Mouse (Mus musculus): ENCODE measurements around the gene Mab21l3. TPM values are rescaled to one million over a fixed set of nuclear protein-coding genes. Genes with fewer than 3 reads are reported as not detected.

The Mab21l3 gene
- polyA plus RNA-seq, 1 experiment from 2014 or later = 0.56 TPM

- H3K27ac ChIP-seq (replicated peaks) = no peak overlapping the region; the same call in 1 of the 2 replicates
- WGBS = 37% methylated on average over 10 of the region's 10 CpGs
- H3K4me2 ChIP-seq (replicated peaks) = no peak overlapping the region
Measured at GRCm38 (mm10) chr3:101875258-101875920, 26.6 kb upstream of the Mab21l3 start.

GRCm38 (mm10) chr3:101873061-101873675, 24.4 kb upstream of the Mab21l3 start:
- peaks cover 8% of the 10 kb centered on the region for H3K4me1 ChIP-seq
- no peak overlapping the region for H3K4me3 ChIP-seq
- H3K4me2 ChIP-seq (replicated peaks) = no peak overlapping the region
- H3K36me3 ChIP-seq = no peaks in the 10 kb centered on the region
- ATAC-seq (replicated peaks) = no peak
- no peaks in the 10 kb centered on the region for H3K27me3 ChIP-seq
- H3K9ac ChIP-seq (replicated peaks) = no peak overlapping the region
- H3K9me3 ChIP-seq = no peaks in the 10 kb centered on the region
- no peak overlapping the region for H3K27ac ChIP-seq (replicated peaks)
- WGBS = 79% methylated on average over 7 of the region's 7 CpGs

More at GRCm38 (mm10) chr3:101875258-101875920, 26.6 kb upstream of the Mab21l3 start:
- no peaks in the 10 kb centered on the region for H3K9me3 ChIP-seq
- H3K4me3 ChIP-seq = no peak overlapping the region
- ATAC-seq (replicated peaks) = 0 out of 2 replicates have a peak, but pooled peaks have one; percentile 38
- no peaks in the 10 kb centered on the region; the same call in 1 of the 2 replicates for H3K36me3 ChIP-seq
- no peak overlapping the region for H3K9ac ChIP-seq (replicated peaks)
- peaks cover 8% of the 10 kb centered on the region for H3K4me1 ChIP-seq
- H3K27me3 ChIP-seq = no peaks in the 10 kb centered on the region

GRCm38 (mm10) chr3:101871951-101872350, 23.2 kb upstream of the Mab21l3 start:
- Histone ChIP-seq H3K4me3 (no peak overlapping the region), H3K36me3 (no peaks in the 10 kb centered on the region), H3K9ac (replicated peaks) (no peak overlapping the region), H3K27ac (replicated peaks) (no peak overlapping the region), H3K27me3 (no peaks in the 10 kb centered on the region), H3K9me3 (no peaks in the 10 kb centered on the region), H3K4me1 (peaks cover 8% of the 10 kb centered on the region), H3K4me2 (replicated peaks) (no peak overlapping the region)
- no peak for ATAC-seq (replicated peaks)
- WGBS = 86% methylated on average over 9 of the region's 9 CpGs

GRCm38 (mm10) chr3:101867001-101867421, 18.3 kb upstream of the Mab21l3 start:
- no peak overlapping the region for H3K9ac ChIP-seq (replicated peaks)
- ATAC-seq (replicated peaks) = no peak
- H3K4me3 ChIP-seq = no peak overlapping the region
- H3K9me3 ChIP-seq = no peaks in the 10 kb centered on the region
- H3K36me3 ChIP-seq = peaks cover 5% of the 10 kb centered on the region; the same call in 1 of the 2 replicates
- H3K27ac ChIP-seq (replicated peaks) = no peak overlapping the region
- WGBS = 43% methylated on average over 4 of the region's 4 CpGs
- no peaks in the 10 kb centered on the region for H3K27me3 ChIP-seq
- H3K4me2 ChIP-seq (replicated peaks) = no peak overlapping the region
- no peaks in the 10 kb centered on the region for H3K4me1 ChIP-seq

- Histone ChIP-seq H3K4me2 (replicated peaks) (no peak overlapping the region), H3K36me3 (peaks cover 5% of the 10 kb centered on the region; the same call in 1 of the 2 replicates), H3K4me3 (no peak overlapping the region), H3K27me3 (no peaks in the 10 kb centered on the region), H3K9ac (replicated peaks) (no peak overlapping the region), H3K27ac (replicated peaks) (no peak overlapping the region), H3K9me3 (no peaks in the 10 kb centered on the region), H3K4me1 (peaks cover 10% of the 10 kb centered on the region)
- ATAC-seq (replicated peaks) = no peak
- WGBS = 75% methylated on average over 3 of the region's 3 CpGs
Measured at GRCm38 (mm10) chr3:101861856-101862255, 13.1 kb upstream of the Mab21l3 start.

GRCm38 (mm10) chr3:101860151-101860550, 11.4 kb upstream of the Mab21l3 start:
- WGBS = 76% methylated on average over 7 of the region's 7 CpGs
- H3K9me3 ChIP-seq = no peaks in the 10 kb centered on the region
- ATAC-seq (replicated peaks) = 0 out of 2 replicates have a peak, but pooled peaks have one; percentile 32
- peaks cover 5% of the 10 kb centered on the region; the same call in 1 of the 2 replicates for H3K36me3 ChIP-seq
- no peak overlapping the region for H3K9ac ChIP-seq (replicated peaks)
- H3K27ac ChIP-seq (replicated peaks) = no peak overlapping the region
- no peak overlapping the region for H3K4me3 ChIP-seq
- H3K27me3 ChIP-seq = no peaks in the 10 kb centered on the region
- no peak overlapping the region for H3K4me2 ChIP-seq (replicated peaks)
- H3K4me1 ChIP-seq = peaks cover 10% of the 10 kb centered on the region

- no peak overlapping the region for H3K4me3 ChIP-seq
- WGBS = 27% methylated on average over 7 of the region's 7 CpGs
- H3K4me1 ChIP-seq = peaks cover 10% of the 10 kb centered on the region
- H3K27ac ChIP-seq (replicated peaks) = no peak overlapping the region
- no peak overlapping the region for H3K9ac ChIP-seq (replicated peaks)
- no peaks in the 10 kb centered on the region for H3K27me3 ChIP-seq
- 0 out of 2 replicates have a peak, but pooled peaks have one; percentile 29 for ATAC-seq (replicated peaks)
- H3K9me3 ChIP-seq = no peaks in the 10 kb centered on the region
- H3K4me2 ChIP-seq (replicated peaks) = no peak overlapping the region
- peaks cover 5% of the 10 kb centered on the region; the same call in 1 of the 2 replicates for H3K36me3 ChIP-seq
Measured at GRCm38 (mm10) chr3:101859740-101860139, 11.0 kb upstream of the Mab21l3 start.

GRCm38 (mm10) chr3:101854075-101854474, 5.3 kb upstream of the Mab21l3 start:
- H3K27me3 ChIP-seq = no peaks in the 10 kb centered on the region
- ATAC-seq (replicated peaks) = no peak
- WGBS = 74% methylated on average over 1 of the region's 1 CpGs

GRCm38 (mm10) chr3:101851363-101851762, 2.6 kb upstream of the Mab21l3 start:
- no peak overlapping the region for H3K9ac ChIP-seq (replicated peaks)
- H3K36me3 ChIP-seq = no peaks in the 10 kb centered on the region
- no peaks in the 10 kb centered on the region for H3K9me3 ChIP-seq
- 84% methylated on average over 6 of the region's 6 CpGs for WGBS
- no peak overlapping the region for H3K4me2 ChIP-seq (replicated peaks)
- H3K27me3 ChIP-seq = no peaks in the 10 kb centered on the region
- no peaks in the 10 kb centered on the region for H3K4me1 ChIP-seq
- H3K27ac ChIP-seq (replicated peaks) = no peak overlapping the region
- H3K4me3 ChIP-seq = no peak overlapping the region
- no peak for ATAC-seq (replicated peaks)

More at GRCm38 (mm10) chr3:101854075-101854474, 5.3 kb upstream of the Mab21l3 start:
- no peak overlapping the region for H3K4me2 ChIP-seq (replicated peaks)
- no peak overlapping the region for H3K27ac ChIP-seq (replicated peaks)
- no peaks in the 10 kb centered on the region for H3K36me3 ChIP-seq
- H3K9ac ChIP-seq (replicated peaks) = no peak overlapping the region
- H3K9me3 ChIP-seq = no peaks in the 10 kb centered on the region
- H3K4me3 ChIP-seq = no peak overlapping the region
- H3K4me1 ChIP-seq = no peaks in the 10 kb centered on the region

- 66% methylated on average over 4 of the region's 4 CpGs for WGBS
- H3K9ac ChIP-seq (replicated peaks) = no peak overlapping the region
Measured at GRCm38 (mm10) chr3:101846096-101846495, 2.7 kb downstream of the Mab21l3 start.

GRCm38 (mm10) chr3:101842372-101843094, 6.2 kb downstream of the Mab21l3 start:
- ATAC-seq (replicated peaks) = no peak; the same call in 1 of the 2 replicates
- Histone ChIP-seq H3K9me3 (no peaks in the 10 kb centered on the region), H3K27me3 (no peaks in the 10 kb centered on the region), H3K4me2 (replicated peaks) (no peak overlapping the region), H3K4me1 (no peaks in the 10 kb centered on the region), H3K36me3 (no peaks in the 10 kb centered on the region), H3K27ac (replicated peaks) (no peak overlapping the region), H3K9ac (replicated peaks) (no peak overlapping the region), H3K4me3 (no peak overlapping the region)
- WGBS = 66% methylated on average over 7 of the region's 7 CpGs

More at GRCm38 (mm10) chr3:101846096-101846495, 2.7 kb downstream of the Mab21l3 start:
- no peaks in the 10 kb centered on the region for H3K4me1 ChIP-seq
- no peaks in the 10 kb centered on the region for H3K9me3 ChIP-seq
- no peaks in the 10 kb centered on the region for H3K27me3 ChIP-seq
- H3K4me3 ChIP-seq = no peak overlapping the region
- no peak overlapping the region for H3K27ac ChIP-seq (replicated peaks)
- H3K4me2 ChIP-seq (replicated peaks) = no peak overlapping the region
- ATAC-seq (replicated peaks) = no peak
- no peaks in the 10 kb centered on the region for H3K36me3 ChIP-seq

GRCm38 (mm10) chr3:101839327-101839726, 9.4 kb downstream of the Mab21l3 start:
- Histone ChIP-seq H3K27ac (replicated peaks) (no peak overlapping the region), H3K9ac (replicated peaks) (no peak overlapping the region), H3K4me2 (replicated peaks) (no peak overlapping the region), H3K27me3 (no peaks in the 10 kb centered on the region), H3K9me3 (no peaks in the 10 kb centered on the region), H3K36me3 (no peaks in the 10 kb centered on the region), H3K4me1 (peaks cover 13% of the 10 kb centered on the region), H3K4me3 (no peak overlapping the region)
- ATAC-seq (replicated peaks) = no peak
- 88% methylated on average over 9 of the region's 9 CpGs for WGBS
